Mouse (Mus musculus): Measurements from ENCODE around the gene Cenps.

DNA sequence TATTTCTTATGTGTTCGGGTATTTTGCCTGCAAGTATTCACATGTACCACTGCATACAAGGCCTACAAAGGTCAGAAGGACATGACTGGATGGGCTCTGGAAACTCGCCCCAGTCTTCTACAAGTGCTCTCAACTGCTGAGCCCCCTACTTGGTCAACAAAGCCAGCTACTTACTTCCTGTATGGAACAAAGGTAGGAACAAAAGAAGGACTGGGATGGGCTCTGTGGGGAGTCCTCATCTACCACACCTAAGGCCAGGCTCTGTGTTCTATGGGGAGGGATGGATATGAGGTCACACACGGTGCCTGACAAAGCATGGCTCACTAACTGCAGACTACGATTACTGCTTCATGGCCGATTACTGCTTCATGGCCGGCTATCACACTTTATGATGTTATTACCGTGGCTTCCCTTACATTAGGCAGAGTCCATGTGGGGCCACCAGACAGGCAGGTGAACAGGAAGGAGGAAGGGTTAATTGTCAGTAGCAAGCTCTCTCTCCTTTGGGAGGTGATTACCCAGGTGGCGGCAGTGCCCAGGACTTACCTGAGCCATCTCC lies 20.1 kb upstream of the Cenps start:
- TF ChIP-seq EP300 (IDR thresholded peaks at IDR 0.05; ENCODE audit: low read depth) (no peak), CTCF (IDR thresholded peaks at IDR 0.05; ENCODE audit: low read depth) (no peak)
